Mouse (Mus musculus) liver, embryonic 16.5 days (tissue): ENCODE data around the gene Mks1. TPM values are rescaled to one million over a fixed set of nuclear protein-coding genes. Genes with fewer than 3 reads are reported as not detected.
"Not testable (repeated sequence)": the region's sequence is repeated elsewhere in the genome, so short reads cannot be mapped to it uniquely, and the experiment has no call there.

Experiments
- ATAC-seq: fragments of 200-750 bp; cut with Nextera tagmentation; 2 replicates; pipeline ENCODE4 v1.8.0; 2017; ENCODE audit warnings: low read depth, mild to moderate bottlenecking, moderate number of reproducible peaks, moderate library complexity
- H3K27ac ChIP-seq: fragments of 300-500 bp; sonication (generic); 2 replicates; pipeline ENCODE4 v1.5.1; 2014; ENCODE audit warnings: mild to moderate bottlenecking, low read length
- H3K27me3 ChIP-seq: fragments of 300-500 bp; sonication (generic); 2 replicates; pipeline ENCODE4 v1.6.1; 2014; ENCODE audit warnings: low read depth, low read length, mixed read lengths; ENCODE audit not compliant: control insufficient read depth, insufficient read depth
- H3K36me3 ChIP-seq: fragments of 300-500 bp; sonication (generic); 2 replicates; pipeline ENCODE4 v1.6.1; 2014; ENCODE audit warnings: mild to moderate bottlenecking; ENCODE audit not compliant: control insufficient read depth, insufficient read depth
- H3K4me1 ChIP-seq: fragments of 300-500 bp; sonication (generic); 2 replicates; pipeline ENCODE4 v1.6.1; 2014; ENCODE audit warnings: low read depth, low read length, mixed read lengths; ENCODE audit not compliant: control insufficient read depth
- H3K4me2 ChIP-seq: fragments of 300-500 bp; sonication (generic); 2 replicates; pipeline ENCODE4 v1.6.1; 2014; ENCODE audit warnings: low read depth, low read length, mixed read lengths
- H3K4me3 ChIP-seq: fragments of 300-500 bp; sonication (generic); 2 replicates; pipeline ENCODE4 v1.5.1; 2014; ENCODE audit warnings: low read depth, mild to moderate bottlenecking, low read length
- H3K9ac ChIP-seq: fragments of 300-500 bp; sonication (generic); 2 replicates; pipeline ENCODE4 v1.6.1; 2014; ENCODE audit warnings: low read depth, low read length
- H3K9me3 ChIP-seq: fragments of 300-500 bp; sonication (generic); replicated peaks from 2 replicates; pipeline ENCODE4 v1.6.1; 2016; ENCODE audit warnings: low read length; ENCODE audit not compliant: control insufficient read depth
- WGBS: fragments of 180-500 bp; shearing (Covaris S2); extraction: QIAGEN DNeasy Blood & Tissue Kit; methylation state at CpG from one replicate; pipeline ENCODE4 v1.1.7; 2014; ENCODE audit not compliant: insufficient replicate concordance; 5-methylcytosine and 5-hydroxymethylcytosine counted together
- polyA plus RNA-seq: library from polyadenylated mRNA; unstranded; fragments of >200 nt; fragmentation: Nextera tagmentation; extraction: Ambion mirVana; gene quantifications from 2 replicates; pipeline ENCODE4 v1.2.1, GENCODE M21; 2015

The Mks1 gene
- polyA plus RNA-seq, 1 experiment from 2014 or later = 1.2 TPM

GRCm38 (mm10) chr11:87862805-87863204 lies 9.8 kb downstream of the Mks1 start:
- 75% methylated on average over 13 of the region's 13 CpGs for WGBS
- no peak overlapping the region for H3K4me2 ChIP-seq
- H3K36me3 ChIP-seq = no peaks in the 10 kb centered on the region
- no peaks in the 10 kb centered on the region for H3K27me3 ChIP-seq
- H3K4me1 ChIP-seq = no peaks in the 10 kb centered on the region
- H3K9ac ChIP-seq = no peak overlapping the region
- ATAC-seq = no peak
- no peaks in the 10 kb centered on the region for H3K9me3 ChIP-seq
- H3K4me3 ChIP-seq = no peak overlapping the region
- no peak overlapping the region for H3K27ac ChIP-seq

- not testable (repeated sequence) for H3K4me2 ChIP-seq, H3K4me1 ChIP-seq, H3K27ac ChIP-seq, H3K36me3 ChIP-seq, H3K9ac ChIP-seq, H3K4me3 ChIP-seq, H3K27me3 ChIP-seq, ATAC-seq, H3K9me3 ChIP-seq
- 27% methylated on average over 1 of the region's 2 CpGs for WGBS
Measured at GRCm38 (mm10) chr11:87866891-87867290, 13.9 kb downstream of the Mks1 start.

- Histone ChIP-seq H3K9me3 (no peaks in the 10 kb centered on the region), H3K4me1 (no peaks in the 10 kb centered on the region), H3K4me2 (no peak overlapping the region), H3K27me3 (no peaks in the 10 kb centered on the region), H3K27ac (no peak overlapping the region), H3K4me3 (no peak overlapping the region), H3K36me3 (no peaks in the 10 kb centered on the region), H3K9ac (no peak overlapping the region)
- ATAC-seq = no peak
- 68% methylated on average over 2 of the region's 2 CpGs for WGBS
Measured at GRCm38 (mm10) chr11:87870096-87870495, 17.1 kb downstream of the Mks1 start.

- no peak overlapping the region for H3K4me2 ChIP-seq
- H3K36me3 ChIP-seq = no peaks in the 10 kb centered on the region
- no peak overlapping the region for H3K27ac ChIP-seq
- H3K4me1 ChIP-seq = no peaks in the 10 kb centered on the region
- 42% methylated on average over 8 of the region's 8 CpGs for WGBS
- no peaks in the 10 kb centered on the region; the same call in 1 of the 2 replicates for H3K27me3 ChIP-seq
- no peak overlapping the region for H3K9ac ChIP-seq
- H3K4me3 ChIP-seq = no peak overlapping the region
- ATAC-seq = no peak
- H3K9me3 ChIP-seq = no peaks in the 10 kb centered on the region
Measured at GRCm38 (mm10) chr11:87871766-87872165, 18.8 kb downstream of the Mks1 start.

- WGBS = 67% methylated on average over 6 of the region's 6 CpGs
- no peak within 1 kb of the TSS for H3K9ac ChIP-seq
- no peak within 1 kb of the TSS for H3K4me3 ChIP-seq
- no peak for ATAC-seq
- H3K27ac ChIP-seq = no peak within 1 kb of the TSS
- H3K9me3 ChIP-seq = no peaks in the 10 kb centered on the region
- no peak within 1 kb of the TSS for H3K4me2 ChIP-seq
- H3K27me3 ChIP-seq = no peaks in the 10 kb centered on the region; the same call in 1 of the 2 replicates
- H3K4me1 ChIP-seq = no peaks in the 10 kb centered on the region
- H3K36me3 ChIP-seq = no peaks in the 10 kb centered on the region
Measured at GRCm38 (mm10) chr11:87875436-87875835, 22.4 kb downstream of the Mks1 start, which contains the start of gene Epx. TSS of gene Epx (minus strand) at chr11:87875536.

GRCm38 (mm10) chr11:87879826-87880225 lies 26.8 kb downstream of the Mks1 start:
- no peaks in the 10 kb centered on the region for H3K36me3 ChIP-seq
- 67% methylated on average over 9 of the region's 9 CpGs for WGBS
- H3K4me3 ChIP-seq = no peak overlapping the region
- ATAC-seq = no peak
- H3K4me2 ChIP-seq = no peak overlapping the region
- H3K27ac ChIP-seq = no peak overlapping the region
- H3K9ac ChIP-seq = no peak overlapping the region
- H3K9me3 ChIP-seq = no peaks in the 10 kb centered on the region
- no peaks in the 10 kb centered on the region for H3K4me1 ChIP-seq
- no peaks in the 10 kb centered on the region; the same call in 1 of the 2 replicates for H3K27me3 ChIP-seq

- no peaks in the 10 kb centered on the region for H3K4me1 ChIP-seq
- no peaks in the 10 kb centered on the region for H3K36me3 ChIP-seq
- 40% methylated on average over 4 of the region's 4 CpGs for WGBS
- no peaks in the 10 kb centered on the region for H3K27me3 ChIP-seq
- H3K9me3 ChIP-seq = no peaks in the 10 kb centered on the region
- H3K4me3 ChIP-seq = no peak overlapping the region
- H3K4me2 ChIP-seq = no peak overlapping the region
- no peak overlapping the region for H3K9ac ChIP-seq
- ATAC-seq = no peak
- no peak overlapping the region for H3K27ac ChIP-seq
Measured at GRCm38 (mm10) chr11:87881714-87882113, 28.7 kb downstream of the Mks1 start.

GRCm38 (mm10) chr11:87883493-87883892 lies 30.5 kb downstream of the Mks1 start:
- Histone ChIP-seq H3K4me3 (no peak overlapping the region), H3K27me3 (no peaks in the 10 kb centered on the region), H3K27ac (no peak overlapping the region), H3K9me3 (no peaks in the 10 kb centered on the region), H3K4me2 (no peak overlapping the region), H3K4me1 (no peaks in the 10 kb centered on the region), H3K36me3 (no peaks in the 10 kb centered on the region), H3K9ac (no peak overlapping the region)
- ATAC-seq = no peak
- WGBS = 31% methylated on average over 5 of the region's 5 CpGs

GRCm38 (mm10) chr11:87884856-87885255 lies 31.8 kb downstream of the Mks1 start:
- H3K4me2 ChIP-seq = no peak overlapping the region
- H3K27me3 ChIP-seq = no peaks in the 10 kb centered on the region
- ATAC-seq = no peak
- no peak overlapping the region for H3K9ac ChIP-seq
- H3K4me3 ChIP-seq = no peak overlapping the region
- H3K27ac ChIP-seq = no peak overlapping the region
- WGBS = 57% methylated on average over 5 of the region's 5 CpGs
- H3K36me3 ChIP-seq = no peaks in the 10 kb centered on the region
- H3K9me3 ChIP-seq = no peaks in the 10 kb centered on the region
- no peaks in the 10 kb centered on the region for H3K4me1 ChIP-seq
